Mouse (Mus musculus) urinary bladder, postnatal 25 days (tissue): ENCODE data around the gene Vmn1r175.
"Not testable (repeated sequence)": the region's sequence is repeated elsewhere in the genome, so short reads cannot be mapped to it uniquely, and the experiment has no call there.

Source experiments
- DNase-seq: peaks from one replicate; pipeline ENCODE4 v3.0.0; 2022; ENCODE audit warnings: low spot score

Vmn1r175 gene

GRCm38 (mm10) chr7:23810543-23810942 lies at the start of gene Vmn1r175:
Gene Vmn1r175, minus strand, starts transcription at chr7:23810643.
- not testable (repeated sequence) for DNase-seq

- not testable (repeated sequence) for DNase-seq
Measured at GRCm38 (mm10) chr7:23837272-23837671, 26.8 kb upstream of the Vmn1r175 start, which contains the start of gene Vmn1r176. Gene Vmn1r176, minus strand, starts transcription at chr7:23837372.

GRCm38 (mm10) chr7:23784526-23784925 lies 25.9 kb downstream of the Vmn1r175 start:
- DNase-seq: no peak
